Mouse (Mus musculus) frontal cortex, postnatal 10 days (tissue): Measurements from ENCODE around the gene Catip.
A peak's percentile ranks its signal among the peaks of the same experiment; 100 is the strongest.

Source experiments
- DNase-seq, 2 experiments: peaks; one replicate each; pipeline ENCODE4 v3.0.0; 2022; ENCODE audit warnings: low spot score in 2 of 2, mixed read lengths in 1 of 2

The Catip gene

DNA sequence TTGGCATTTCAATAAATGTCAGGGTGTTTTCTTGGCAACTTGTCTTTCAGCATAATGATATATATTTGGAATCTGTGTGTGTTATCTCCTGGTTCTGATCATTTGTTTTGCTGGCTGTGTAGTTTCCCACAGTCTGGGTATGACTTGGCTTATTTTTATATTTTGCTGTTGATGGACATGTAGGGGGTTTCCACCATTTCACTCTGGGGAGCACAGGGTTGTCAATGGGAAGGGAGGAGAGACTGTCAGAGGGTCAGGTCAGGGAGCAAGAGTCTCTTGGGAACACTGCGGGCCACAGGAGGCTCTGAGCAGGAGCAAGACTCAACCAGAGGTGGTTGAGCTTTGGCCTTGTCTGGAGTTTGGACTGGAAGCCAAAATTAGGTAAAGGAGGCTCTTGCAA is 19.6 kb upstream of the Catip start:
- DNase-seq, result no peak

DNA sequence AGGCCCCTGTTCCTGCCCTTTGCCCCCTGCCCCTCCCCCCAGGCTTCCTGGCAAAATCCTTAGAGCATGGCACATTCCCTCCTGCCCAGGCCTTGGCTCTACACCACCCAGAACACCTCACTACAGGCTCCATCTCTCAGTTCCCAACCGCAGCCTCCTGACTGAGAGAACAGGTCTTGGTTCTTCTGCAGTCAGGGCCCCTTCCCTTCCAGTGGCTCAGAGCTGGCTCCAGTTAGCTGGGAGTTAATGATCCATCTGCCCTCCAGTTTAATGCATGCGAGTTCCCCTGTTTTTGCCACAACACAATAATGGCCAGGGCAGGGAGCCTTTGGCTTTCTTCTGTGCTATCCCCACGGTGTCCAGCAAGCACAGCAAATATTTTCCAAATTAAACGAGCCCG is 18.7 kb upstream of the Catip start:
- DNase-seq, result no peak

DNA sequence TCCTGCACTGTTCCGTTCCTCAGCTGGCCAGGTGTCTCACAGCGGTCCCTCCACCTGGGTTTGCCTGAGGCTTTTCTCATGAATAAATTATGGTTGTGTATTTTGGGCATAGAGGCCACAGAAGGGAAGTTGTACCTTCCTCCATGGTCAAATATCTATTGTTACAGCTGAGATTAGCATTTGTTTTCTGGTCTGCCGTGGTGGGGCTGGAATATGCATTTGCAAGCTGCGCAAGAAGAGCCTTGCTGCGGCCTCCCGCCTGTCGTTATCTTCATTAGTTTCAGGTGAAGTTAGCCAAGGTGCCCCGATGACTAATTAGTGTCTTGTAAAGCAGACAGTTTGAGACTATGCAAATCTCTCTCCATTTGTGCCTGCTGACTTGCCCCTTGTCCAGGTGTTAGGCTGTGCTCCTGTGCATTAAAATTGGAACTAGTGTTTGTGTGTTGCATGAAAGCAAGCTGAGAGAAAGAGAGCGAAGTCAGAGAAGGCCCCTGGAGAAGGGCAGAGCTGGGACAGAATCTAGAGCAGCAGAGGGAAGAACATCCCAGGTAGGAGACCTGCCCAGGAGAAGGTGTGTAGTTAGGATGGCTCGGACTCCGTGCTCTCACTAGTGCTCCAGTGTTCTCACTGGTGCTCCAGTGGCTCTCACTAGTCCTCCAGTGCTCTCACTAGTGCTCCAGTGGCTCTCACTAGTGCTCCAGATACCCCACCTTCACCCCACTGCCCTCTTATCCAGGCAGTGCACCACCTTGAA is 17.6 kb upstream of the Catip start:
- DNase-seq, result no peak

DNA sequence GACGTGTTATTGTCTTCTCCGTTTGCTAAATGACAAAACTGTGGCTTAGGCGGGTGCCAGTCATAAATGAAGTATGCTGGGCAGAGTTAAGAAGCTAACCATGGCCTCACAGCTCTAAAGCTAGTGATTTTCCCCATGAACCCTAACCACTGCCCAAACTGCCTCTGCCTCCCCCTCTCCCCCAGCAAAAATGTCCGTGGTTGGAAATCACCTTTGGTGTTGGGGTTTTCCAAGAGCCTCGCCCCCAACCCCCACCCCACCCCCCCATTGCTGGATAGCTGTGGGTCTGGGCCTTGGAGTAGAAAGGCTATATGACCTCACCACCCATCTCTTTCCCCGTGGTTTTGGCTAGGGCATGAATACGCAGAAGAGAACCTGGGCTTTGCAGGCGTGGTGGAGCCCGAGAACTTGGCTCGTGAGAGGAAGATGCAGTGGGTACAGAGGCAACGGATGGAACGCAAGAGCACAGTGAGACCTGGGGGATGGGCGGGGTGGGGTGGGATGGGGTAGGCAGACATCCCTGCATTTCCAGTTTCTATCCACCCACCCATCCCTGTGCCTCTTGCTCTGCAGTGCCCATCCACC is 10.6 kb upstream of the Catip start:
- no peak for DNase-seq

DNA sequence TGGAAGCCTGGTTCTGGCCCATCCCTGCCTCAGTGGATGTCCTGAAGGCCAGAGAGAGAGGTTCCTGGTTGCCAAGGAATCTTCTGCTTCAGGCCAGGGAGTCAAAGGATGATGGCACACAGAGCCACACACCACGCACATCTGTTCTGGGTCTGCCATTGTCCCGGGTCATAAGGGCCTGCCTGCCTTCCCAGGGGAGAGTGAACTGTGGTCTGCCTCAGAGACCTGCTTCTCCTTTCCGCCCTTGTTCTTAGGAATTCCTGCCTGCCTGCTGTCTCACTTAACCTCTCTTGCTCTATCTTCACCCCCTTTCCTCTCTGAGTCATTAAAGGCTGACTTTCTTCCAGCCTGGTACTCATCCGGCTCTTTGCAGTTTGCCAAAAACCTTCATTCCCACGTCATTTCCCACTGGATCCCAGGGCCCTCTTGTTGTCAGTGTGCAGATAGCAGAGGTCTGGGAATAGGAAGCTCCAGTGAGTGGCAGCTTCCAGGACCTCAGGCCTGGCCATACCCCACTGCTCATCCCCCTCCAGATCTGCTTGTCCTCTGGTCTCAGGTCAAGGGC is 9.3 kb upstream of the Catip start:
- DNase-seq, result no peak

DNA sequence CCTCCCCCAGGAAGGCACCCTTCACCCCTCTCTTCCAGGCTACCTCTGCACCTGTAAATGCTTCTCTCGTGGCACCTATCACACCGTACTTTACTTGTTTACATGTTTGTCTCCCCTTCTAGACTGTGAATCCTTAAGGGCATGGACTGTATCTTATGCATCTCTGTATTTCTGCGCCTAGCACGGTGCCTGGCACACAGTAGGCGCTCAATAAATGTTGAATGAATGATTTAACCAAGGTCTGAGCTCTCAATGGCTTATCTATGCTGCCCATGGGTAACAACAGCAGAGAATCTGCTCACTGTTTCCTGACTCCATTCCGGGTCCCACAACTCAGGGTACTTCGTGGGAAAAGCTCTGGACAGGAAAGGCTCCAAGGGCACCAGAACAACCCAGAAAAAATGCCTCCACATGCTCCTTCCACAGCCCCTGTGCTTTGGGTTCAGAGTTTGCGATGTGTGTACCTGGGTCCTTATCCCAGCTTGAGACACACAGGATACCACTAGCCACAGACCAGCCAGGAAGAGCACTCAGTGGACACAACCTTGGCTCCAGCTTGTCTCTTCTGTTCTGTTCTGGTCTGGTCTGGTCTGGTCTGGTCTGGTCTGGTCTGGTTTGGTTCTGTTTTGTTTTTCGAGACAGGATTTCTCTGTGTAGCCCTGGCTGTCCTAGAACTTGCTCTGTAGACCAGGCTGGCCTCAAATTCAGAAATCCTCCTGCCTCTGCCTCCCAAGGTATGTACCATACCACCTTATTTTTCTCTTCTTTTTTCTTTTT is 8.3 kb upstream of the Catip start:
- DNase-seq, result no peak

DNA sequence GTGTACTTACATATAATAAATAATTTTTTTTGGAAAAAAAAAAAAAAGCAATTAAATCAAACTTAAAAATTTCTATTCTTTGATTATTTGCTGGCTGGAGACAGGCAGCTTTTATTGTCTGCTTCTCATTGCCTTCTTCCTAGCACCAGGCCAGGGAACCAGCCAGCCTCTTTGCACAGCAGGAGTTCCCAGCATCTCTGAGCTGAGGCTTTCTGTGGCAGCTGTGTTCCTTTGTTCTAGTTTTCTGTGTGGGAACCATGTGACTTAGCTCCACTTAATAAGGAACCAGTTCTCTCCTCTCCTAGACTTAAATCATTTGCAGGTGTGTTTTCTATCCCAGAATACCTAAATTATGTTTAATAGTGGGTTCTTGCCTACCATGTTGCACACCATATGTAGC is 4.4 kb upstream of the Catip start:
- DNase-seq, result no peak

DNA sequence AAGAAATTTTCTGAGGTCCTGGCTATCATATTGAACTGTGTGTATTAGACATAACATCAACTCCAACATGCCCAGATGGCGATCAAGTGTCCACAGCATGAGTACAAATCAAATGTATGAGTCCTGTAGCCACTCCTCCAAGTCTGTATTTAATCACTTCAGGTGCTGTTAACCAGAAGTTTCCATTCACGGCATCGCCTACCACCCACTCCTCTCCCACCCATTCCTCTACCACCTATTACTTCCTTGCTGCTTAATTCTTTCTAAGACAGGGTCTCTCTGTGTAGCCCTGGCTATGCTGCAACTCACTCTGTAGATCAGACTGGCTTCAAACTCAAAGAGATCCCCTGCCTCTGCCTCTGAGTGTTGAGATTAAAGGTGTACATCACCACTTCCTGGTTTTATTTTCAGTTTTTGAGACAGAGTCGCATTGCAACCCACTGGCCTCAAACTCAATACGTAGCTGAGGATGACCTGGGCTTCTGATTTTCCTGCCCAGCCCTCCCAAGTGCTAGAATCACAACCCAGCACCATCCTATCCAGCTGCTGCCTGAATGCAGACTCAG is 1.9 kb upstream of the Catip start:
- DNase-seq, result no peak

DNA sequence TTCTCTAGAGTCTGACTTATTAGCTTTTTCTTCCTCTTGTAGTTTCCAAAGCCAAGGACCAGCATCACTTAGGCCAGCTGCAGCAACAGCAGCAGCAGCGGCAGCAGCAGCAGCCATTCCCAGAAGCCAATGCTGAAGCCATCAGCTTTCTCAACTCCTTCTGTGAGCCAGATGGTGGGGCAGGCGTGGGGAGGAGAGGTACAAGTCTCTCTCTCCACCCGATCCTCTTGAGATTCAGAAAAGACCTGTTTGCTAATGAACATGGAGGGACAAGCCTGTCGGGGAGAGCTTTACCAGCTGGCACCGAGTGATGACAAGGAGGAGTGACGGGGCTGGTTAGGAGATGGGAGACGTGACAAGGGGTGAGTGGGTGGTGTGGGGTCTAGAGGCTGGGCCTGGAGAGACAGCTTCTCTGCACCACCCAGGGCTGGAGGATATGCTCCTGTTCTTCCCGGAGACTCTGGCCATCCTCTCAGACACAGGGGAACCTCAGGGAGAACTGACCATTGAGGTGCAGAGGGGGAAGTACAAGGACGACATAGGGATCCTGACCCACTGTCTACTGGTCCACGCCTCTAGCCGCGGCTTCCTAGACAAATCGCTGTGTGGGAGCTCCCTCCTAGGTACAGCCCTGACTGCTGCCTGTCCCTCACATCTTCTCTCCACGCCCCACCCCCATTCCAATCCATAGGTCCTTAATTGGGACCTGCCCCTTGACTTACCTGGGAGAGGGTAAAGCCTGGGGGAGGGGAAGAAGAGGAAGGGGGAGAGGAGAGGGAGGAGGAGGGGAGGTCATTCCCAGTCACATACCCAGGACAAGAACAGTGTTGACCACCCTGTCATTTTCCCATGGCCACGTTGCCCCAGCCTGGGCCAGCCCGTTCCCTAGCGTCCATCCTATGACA is 669 bp downstream of the Catip start:
- no peak for DNase-seq

DNA sequence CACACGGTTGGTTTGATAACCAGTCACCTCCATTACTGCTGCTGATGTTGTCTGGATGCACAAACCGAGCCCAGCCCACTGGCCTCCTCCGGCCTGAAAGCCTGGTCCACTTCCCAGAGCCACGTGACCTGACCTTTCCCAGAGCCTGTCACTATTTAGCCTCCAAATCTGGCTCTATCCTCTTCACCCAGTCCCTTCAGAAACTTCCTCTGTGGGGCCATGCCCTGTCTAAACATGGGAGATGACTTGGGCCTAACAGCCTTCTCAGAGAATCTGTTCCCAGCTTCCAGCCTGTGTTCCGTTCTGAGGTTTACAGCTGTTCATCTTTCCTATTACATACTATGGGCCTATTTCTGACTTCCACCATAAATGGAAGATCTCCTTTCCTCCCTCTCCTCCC is 1.5 kb downstream of the Catip start:
- no peak for DNase-seq

DNA sequence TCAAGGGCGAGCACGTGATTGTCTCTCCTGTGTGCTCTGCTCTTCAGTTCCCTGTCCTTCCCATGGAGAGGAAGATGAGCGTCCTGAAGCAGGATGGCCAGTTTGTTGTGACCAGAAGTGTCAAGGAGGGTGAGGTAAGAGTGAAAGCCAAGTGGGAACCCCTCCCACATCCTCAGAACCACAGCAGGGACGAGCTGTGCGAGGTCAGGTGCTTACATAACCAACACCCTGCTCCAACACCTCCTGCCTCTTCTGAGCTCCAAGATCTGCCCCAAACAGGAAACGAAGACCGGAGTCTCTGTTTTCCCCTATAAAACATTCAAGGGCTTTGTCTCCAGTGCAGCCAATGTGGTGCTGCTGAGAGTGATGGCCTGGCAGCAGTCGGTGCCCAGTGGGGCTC is 2.4 kb downstream of the Catip start:
- no peak for DNase-seq

DNA sequence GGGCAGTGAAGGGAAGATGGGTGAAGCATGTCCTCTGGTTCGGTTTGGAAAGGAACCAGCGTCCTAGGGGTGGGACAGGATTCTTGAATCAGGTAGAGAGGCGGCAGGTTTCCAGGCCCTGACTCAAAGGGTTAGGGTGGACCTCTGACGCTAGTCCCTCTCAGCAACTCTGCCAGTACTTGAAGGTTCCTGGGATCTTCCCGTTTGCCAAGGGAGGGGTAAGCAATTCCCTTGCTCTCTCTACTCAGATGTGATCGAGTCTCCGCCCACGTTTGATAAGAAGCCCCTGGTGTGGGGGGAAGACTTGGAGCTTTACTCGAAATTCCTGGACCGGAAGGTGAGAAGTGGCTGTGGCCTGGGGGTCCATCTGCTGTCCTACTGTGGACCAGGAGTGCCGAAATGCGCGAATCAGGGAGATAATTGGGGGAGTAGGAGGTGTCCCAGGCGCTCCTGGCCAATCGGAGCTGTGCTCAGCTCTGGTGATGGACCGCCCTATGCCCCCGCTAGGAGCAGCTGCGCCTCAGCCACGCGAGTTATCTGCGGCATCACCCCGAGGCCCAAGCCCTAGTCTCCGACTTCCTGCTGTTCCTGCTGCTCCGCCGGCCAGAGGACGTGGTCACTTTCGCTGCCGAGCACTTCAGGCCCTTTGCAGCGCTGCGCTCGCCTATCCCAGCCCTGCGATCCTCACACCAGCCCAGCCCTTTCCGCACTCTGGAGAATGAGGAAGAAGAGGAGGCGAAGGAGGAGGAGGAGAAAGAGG is 6.2 kb downstream of the Catip start:
- DNase-seq, result peak in 1 of 2 experiments; percentile 44

DNA sequence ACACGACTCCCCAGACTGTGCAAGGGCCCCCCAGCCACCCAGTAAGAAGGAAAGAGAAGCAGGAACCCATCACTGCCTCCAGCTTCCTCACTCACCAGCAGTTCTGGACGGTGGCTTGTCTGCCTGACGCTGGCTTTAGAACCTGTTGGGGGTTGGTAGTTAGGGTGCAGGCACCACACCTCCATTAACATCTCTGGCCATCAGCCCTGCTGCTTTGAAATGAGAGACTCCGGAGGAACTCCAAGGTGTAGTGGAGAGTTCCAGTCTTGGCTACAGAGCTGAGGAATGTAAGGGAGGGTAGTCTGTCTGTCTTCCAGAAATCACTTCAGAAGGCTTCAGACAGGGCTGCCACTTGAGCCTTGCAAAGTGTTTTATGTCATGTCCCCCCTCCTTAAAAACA is 8.1 kb downstream of the Catip start:
- DNase-seq, result no peak

DNA sequence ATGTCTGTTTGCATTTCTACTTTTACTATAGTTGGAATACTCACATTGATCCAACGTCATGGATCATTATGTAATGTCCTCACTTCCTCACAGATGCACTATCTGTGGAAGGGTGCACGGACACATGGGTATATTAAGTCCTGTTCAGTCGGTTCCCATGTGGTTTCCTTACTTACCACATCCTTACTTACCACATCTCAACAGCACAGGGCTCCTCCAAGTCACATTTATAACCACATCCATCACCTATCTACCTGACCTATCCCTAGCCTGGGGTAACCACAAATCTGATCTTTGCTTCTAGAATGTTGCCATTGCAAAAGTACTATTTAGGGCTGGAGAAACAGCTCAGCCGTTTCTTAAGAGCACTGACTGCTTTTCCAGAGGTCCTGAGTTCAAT is 11.5 kb downstream of the Catip start:
- DNase-seq, result no peak

DNA sequence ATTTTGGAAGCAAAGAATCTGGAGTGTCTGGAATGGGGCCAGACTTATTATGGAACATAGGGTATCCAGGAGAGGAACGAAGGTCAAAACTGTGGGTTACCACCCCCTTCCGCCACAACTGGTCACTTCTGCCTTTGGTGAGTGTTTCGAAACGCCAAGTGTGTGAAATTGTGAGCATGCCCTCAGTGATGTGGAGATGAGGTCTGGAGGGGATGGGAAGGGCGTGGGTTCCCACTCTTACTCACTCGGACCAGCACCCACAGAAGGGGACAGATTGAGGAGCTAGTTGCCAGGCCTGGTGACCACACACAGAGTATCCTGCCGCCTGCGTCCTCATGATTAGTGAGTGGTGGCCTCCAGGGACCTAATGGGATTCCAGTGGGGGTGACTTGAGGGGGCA is 13.1 kb downstream of the Catip start, which contains the start of gene Slc11a1:
Gene Slc11a1, plus strand, starts transcription at position 216 of the 400 bp plus-strand sequence.
- DNase-seq, result no peak

DNA sequence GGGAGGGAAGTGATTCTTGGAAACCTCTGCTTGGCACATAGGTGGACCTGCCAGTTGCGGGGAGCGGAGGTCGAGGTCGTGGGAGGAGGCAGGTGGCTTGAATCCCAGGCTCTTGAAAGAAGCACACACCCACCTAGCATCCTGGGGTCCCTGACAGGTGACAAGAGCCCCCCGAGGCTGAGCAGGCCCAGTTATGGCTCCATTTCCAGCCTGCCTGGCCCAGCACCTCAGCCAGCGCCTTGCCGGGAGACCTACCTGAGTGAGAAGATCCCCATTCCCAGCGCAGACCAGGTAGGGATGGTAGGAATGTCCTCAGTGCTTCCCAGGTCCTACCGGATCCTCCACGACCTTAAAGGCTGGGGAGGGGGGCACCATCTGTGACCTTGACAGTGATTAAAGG is 13.7 kb downstream of the Catip start:
- DNase-seq, result no peak

DNA sequence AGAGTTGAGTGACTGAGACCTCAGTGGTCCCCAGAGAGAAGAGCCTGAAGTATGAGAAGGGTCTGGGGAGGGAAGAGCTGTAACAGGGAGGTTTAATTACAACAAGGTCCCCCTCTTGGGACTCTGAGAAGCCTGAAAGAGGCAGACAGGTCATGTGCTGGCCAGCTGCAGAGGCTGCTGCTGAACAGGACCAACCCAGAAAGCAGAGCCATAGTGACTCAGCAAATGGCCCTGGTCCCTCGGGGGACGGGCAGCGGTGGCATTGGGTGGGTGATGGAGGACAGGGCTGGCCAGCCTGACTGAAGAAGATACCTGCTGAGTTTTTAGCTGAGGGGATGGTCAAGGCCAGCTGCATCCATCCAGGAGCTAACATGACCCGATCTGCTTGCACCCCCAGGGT is 14.5 kb downstream of the Catip start:
- DNase-seq, result no peak

DNA sequence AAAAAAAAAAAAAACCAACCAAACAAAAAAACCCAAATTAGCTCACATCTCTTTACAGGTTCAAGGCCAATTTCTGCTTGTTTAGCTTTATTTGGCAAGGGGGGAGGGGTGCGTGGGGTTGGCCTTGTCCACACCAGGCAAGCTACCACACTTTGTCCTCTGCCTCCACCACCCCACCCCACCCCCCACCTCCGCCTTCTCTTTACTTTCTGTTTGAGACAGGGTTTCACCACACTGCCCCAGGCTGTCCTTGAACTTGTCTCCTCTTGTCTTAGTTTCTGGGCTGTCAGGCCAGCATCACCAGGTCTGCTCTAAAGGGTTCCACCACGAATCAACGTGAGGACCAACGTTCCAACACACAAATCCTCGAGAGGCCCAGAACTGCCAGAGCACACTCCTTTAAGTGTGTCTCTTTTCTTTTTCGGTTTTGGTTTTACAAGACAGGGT is 17.2 kb downstream of the Catip start:
- no peak for DNase-seq

DNA sequence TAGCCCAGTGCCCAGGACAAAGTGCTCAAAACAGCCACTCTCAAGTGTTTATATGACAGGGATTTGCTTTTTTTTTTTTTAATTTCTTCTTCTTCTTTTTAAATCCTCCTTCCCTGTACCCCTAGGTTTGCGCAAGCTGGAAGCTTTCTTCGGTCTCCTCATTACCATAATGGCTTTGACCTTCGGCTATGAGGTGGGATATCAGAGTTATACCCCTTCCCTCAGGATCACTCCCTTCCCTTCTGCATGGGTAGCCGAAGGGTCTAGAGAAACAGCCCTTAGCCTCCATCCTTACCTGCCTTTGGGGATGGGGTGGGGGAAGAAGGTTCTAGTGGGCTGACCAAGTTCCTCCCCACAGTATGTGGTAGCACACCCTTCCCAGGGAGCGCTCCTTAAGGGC is 18.6 kb downstream of the Catip start:
- DNase-seq, result no peak

DNA sequence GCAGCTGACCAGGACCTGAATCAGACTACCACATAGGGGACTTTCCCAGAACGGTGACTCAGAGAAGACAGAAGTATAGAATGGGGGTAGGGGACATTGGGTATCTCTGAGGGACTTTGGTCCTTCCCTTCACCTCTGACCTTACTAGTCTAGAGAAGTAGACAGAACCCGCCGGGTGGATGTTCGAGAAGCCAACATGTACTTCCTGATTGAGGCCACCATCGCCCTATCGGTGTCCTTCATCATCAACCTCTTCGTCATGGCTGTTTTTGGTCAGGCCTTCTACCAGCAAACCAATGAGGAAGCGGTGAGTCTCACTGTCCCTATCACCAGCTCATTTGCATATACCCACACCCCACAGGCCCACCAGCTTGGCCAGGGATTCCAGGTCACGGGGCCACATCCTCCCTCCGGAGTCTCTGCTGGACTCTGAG is 19.7 kb downstream of the Catip start:
- no peak for DNase-seq
